ENCODE assay signal across 8 mouse cellular contexts in genomic region chr8:94485882-94486281, GRCm38 (mm10). TPM values are rescaled to one million over a fixed set of nuclear protein-coding genes. Genes with fewer than 3 reads are reported as not detected.
DNase-seq lines count a peak whose midpoint lies in the region; ATAC-seq and TF ChIP-seq lines count a peak whose summit lies in the region.

No protein-coding gene starts in this region.

- no peaks in the 10 kb centered on the region for H3K36me3 ChIP-seq in heart, embryonic 11.5 days (ENCODE audit: control insufficient read depth, insufficient read depth, low read length)
- no peaks in the 10 kb centered on the region for H3K36me3 ChIP-seq in thymus, adult 2 months (ENCODE audit: control insufficient read depth, insufficient read depth, low read length)
- H3K36me3 ChIP-seq in kidney, postnatal 0 days (ENCODE audit: insufficient read depth, low read length), result no peaks in the 10 kb centered on the region

- H3K27me3 ChIP-seq in heart, embryonic 11.5 days (ENCODE audit: control insufficient read depth, insufficient read depth, low read length), result peaks cover 2% of the 10 kb centered on the region; the same call in 1 of the 2 replicates
- no peaks in the 10 kb centered on the region for H3K27me3 ChIP-seq in thymus, adult 2 months (ENCODE audit: control insufficient read depth, insufficient read depth, low read length)
- H3K27me3 ChIP-seq in kidney, postnatal 0 days (ENCODE audit: insufficient read depth, low read length), result no peaks in the 10 kb centered on the region

- no peak overlapping the region for H3K4me2 ChIP-seq in heart, embryonic 11.5 days
- H3K4me2 ChIP-seq in kidney, postnatal 0 days (ENCODE audit: low read length), result no peak overlapping the region

- TF ChIP-seq CTCF in thymus, adult 2 months (IDR thresholded peaks at IDR 0.05; ENCODE audit: borderline replicate concordance, control insufficient read depth, extremely low read depth, insufficient read depth, low read length, poor library complexity), result peak; percentile 40; the same call in 1 of the 2 replicates
- TF ChIP-seq CTCF in kidney, postnatal 0 days (IDR thresholded peaks at IDR 0.05; ENCODE audit: low read depth), result peak; percentile 72

- H3K4me1 ChIP-seq in heart, embryonic 11.5 days (ENCODE audit: control insufficient read depth, insufficient read depth, low read length), result no peaks in the 10 kb centered on the region
- H3K4me1 ChIP-seq in thymus, adult 2 months (replicated peaks; ENCODE audit: control insufficient read depth, insufficient read depth, low read length), result peaks cover 4% of the 10 kb centered on the region; the same call in 1 of the 2 replicates
- no peaks in the 10 kb centered on the region for H3K4me1 ChIP-seq in kidney, postnatal 0 days (replicated peaks; ENCODE audit: insufficient read depth, low read length)

- TF ChIP-seq POLR2A in thymus, adult 2 months (IDR thresholded peaks at IDR 0.05; ENCODE audit: control insufficient read depth, extremely low read depth, insufficient read depth, low read length, poor library complexity), result no peak

- H3K9ac ChIP-seq in heart, embryonic 11.5 days (ENCODE audit: low read depth, low read length), result no peak overlapping the region
- no peak overlapping the region for H3K9ac ChIP-seq in kidney, postnatal 0 days (ENCODE audit: low read depth, low read length)

- no peak overlapping the region for H3K27ac ChIP-seq in heart, embryonic 11.5 days (ENCODE audit: low read depth, low read length)
- no peak overlapping the region for H3K27ac ChIP-seq in thymus, adult 2 months (ENCODE audit: control insufficient read depth, insufficient read depth, low read length)
- H3K27ac ChIP-seq in kidney, postnatal 0 days, result no peak overlapping the region

- H3K4me3 ChIP-seq in heart, embryonic 11.5 days (ENCODE audit: low read depth, low read length), result no peak overlapping the region
- no peak overlapping the region for H3K4me3 ChIP-seq in thymus, adult 2 months (ENCODE audit: control insufficient read depth, insufficient read depth, low read length)
- H3K4me3 ChIP-seq in kidney, postnatal 0 days (replicated peaks; ENCODE audit: low read depth, low read length), result no peak overlapping the region

- no peaks in the 10 kb centered on the region for H3K9me3 ChIP-seq in heart, embryonic 11.5 days (replicated peaks; ENCODE audit: control insufficient read depth, low read length)
- H3K9me3 ChIP-seq in kidney, postnatal 0 days (replicated peaks; ENCODE audit: low read length), result no peaks in the 10 kb centered on the region

- 20% methylated on average over 2 of the region's 2 CpGs for WGBS in heart, embryonic 11.5 days (ENCODE audit: insufficient replicate concordance)
- WGBS in thymus, adult 2 months, result 42% methylated on average over 2 of the region's 2 CpGs
- WGBS in kidney, postnatal 0 days, result 23% methylated on average over 2 of the region's 2 CpGs

- DNase-seq in heart, adult 18-20 months, result peak; percentile 71 to 84
- peak; percentile 49 for DNase-seq in thymus, adult 2 months
- DNase-seq in thymus, adult 18-20 months, result no peak
- DNase-seq in embryo, embryonic 10 days (ENCODE audit: low spot score), result peak; percentile 59
- peak; percentile 76 for DNase-seq in kidney, postnatal 0 days (ENCODE audit: low spot score)
- peak; percentile 69 for DNase-seq in mesoderm, embryonic 11.5 days (ENCODE audit: low read depth, low spot score)

- ATAC-seq in heart, embryonic 11.5 days (replicated peaks; ENCODE audit: insufficient number of reproducible peaks, low FRiP score, low TSS enrichment), result no peak
- ATAC-seq in kidney, postnatal 0 days (replicated peaks; ENCODE audit: low FRiP score, low read depth), result no peak
- ATAC-seq in activated CD4-positive, CD25-positive, alpha-beta regulatory T cell, adult 4 months, result no peak

RNA-seq across cellular contexts. Expression of gene Cpne2, which starts 46.9 kb away (rescaled TPM):
- total RNA-seq in heart, adult 18-20 months (2021), result 1 to 10 TPM; 3.8 to 3.9 TPM
- polyA plus RNA-seq in heart, embryonic 11.5 days (2014; fragmentation: Nextera tagmentation; extraction: Ambion mirVana), result 7.6 and 8.1 TPM in 2 replicates
- 28.1 and 35.3 TPM in 2 replicates for polyA plus RNA-seq in thymus, adult 2 months (2012; rRNA removed)
- 11.4 and 12.9 TPM in 2 replicates for polyA plus RNA-seq in kidney, postnatal 0 days (2015; fragmentation: Nextera tagmentation; extraction: Ambion mirVana)
- polyA plus RNA-seq in activated CD4-positive, CD25-positive, alpha-beta regulatory T cell, adult 4 months (2017; shearing (Covaris generic)), result 1 to 10 TPM in 1 of 2 experiments, under 1 TPM in 1; 0.79 to 1.7 TPM

RNA-seq across cellular contexts. Expression of gene Nlrc5, which starts 51.7 kb away (rescaled TPM):
- total RNA-seq in heart, adult 18-20 months (2021), result 1 to 10 TPM; 4.0 to 8.8 TPM
- 0.13 TPM in 1 of 2 replicates, not detected in the other for polyA plus RNA-seq in heart, embryonic 11.5 days (2014; fragmentation: Nextera tagmentation; extraction: Ambion mirVana)
- 56.8 and 57.5 TPM in 2 replicates for polyA plus RNA-seq in thymus, adult 2 months (2012; rRNA removed)
- polyA plus RNA-seq in kidney, postnatal 0 days (2015; fragmentation: Nextera tagmentation; extraction: Ambion mirVana), result 0.23 and 0.28 TPM in 2 replicates
- polyA plus RNA-seq in activated CD4-positive, CD25-positive, alpha-beta regulatory T cell, adult 4 months (2017; shearing (Covaris generic)), result 100 to 1,000 TPM; 141 to 153 TPM

Comparison
In these comparisons a context has a peak if more than half of its experiments do, and no peak if none do; other contexts are left out.
1. DNase-seq: peak in heart, adult 18-20 months (2 of 2), thymus, adult 2 months (single experiment), embryo, embryonic 10 days (single experiment), kidney, postnatal 0 days (single experiment) and mesoderm, embryonic 11.5 days (single experiment); none in thymus, adult 18-20 months (0 of 2).
2. RNA of gene Nlrc5, which starts 51.7 kb away (polyA plus RNA-seq): 141 to 153 TPM in activated CD4-positive, CD25-positive, alpha-beta regulatory T cell, adult 4 months and 56.8 to 57.5 TPM in thymus, adult 2 months; 0.23 to 0.28 TPM in kidney, postnatal 0 days and 0.13 TPM in heart, embryonic 11.5 days; every median in the first group is over 10 times any median in the second.